Mouse (Mus musculus) kidney, adult 2 months (tissue): ENCODE measurements around the gene Slc17a9.

Experiments
- CTCF ChIP-seq: fragments of 200-500 bp; conservative IDR thresholded peaks from 2 replicates; pipeline ENCODE4 v1.5.1; 2011; ENCODE audit warnings: low read depth, mild to moderate bottlenecking, control low read depth, low read length, moderate library complexity, mixed read lengths; ENCODE audit not compliant: insufficient read depth, insufficient read length
- POLR2A ChIP-seq: fragments of 200-500 bp; IDR thresholded peaks from one replicate; pipeline ENCODE4 v1.6.1; 2011; ENCODE audit warnings: low read depth, low read length, control low read depth

DNA sequence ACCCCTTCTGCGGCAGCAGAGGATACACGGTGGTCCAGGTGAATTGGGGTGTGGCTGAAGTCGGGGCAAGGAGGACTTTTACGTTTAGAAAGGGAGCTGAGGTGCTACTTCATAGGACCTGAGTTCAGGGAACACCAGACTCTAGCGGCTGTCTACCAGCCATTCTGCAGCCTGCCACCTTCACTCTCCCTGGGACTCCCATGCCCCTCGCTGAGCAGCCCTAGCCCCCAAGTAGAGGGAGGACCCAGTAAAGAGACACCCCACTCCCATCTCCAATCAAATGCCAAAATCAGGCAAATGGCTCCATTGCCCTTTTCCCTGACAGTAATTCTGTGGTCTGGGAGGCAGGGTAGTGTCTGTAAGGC is 333 bp downstream of the Slc17a9 start:
- TF ChIP-seq CTCF (no peak), POLR2A (no peak)
